Mouse (Mus musculus) retina, adult 2 months (tissue): ENCODE measurements around the gene Gm44965.

Experiments used
- DNase-seq: peaks from one replicate; pipeline ENCODE4 v3.0.0-alpha.2; 2012; ENCODE audit warnings: low read depth, low spot score

Gm44965 gene

DNA sequence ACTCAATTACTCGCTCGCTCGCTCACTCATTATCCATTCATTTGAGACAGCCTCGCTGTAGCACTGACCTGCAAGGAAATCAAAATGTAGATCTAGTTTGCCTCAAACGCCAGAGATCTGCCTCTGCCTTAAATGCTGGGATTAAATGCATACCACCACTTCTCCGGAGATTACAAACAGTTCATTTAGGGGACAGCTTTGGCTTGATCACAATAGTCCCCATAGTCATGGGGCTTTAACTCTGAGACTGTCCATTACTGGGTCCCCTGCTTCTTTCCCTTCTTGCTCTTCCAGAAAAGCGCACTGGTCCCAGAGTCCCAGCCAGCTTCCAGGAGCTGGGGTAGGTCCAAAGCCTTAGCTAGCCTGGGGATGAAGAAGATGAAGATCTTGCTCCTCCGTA is 32.7 kb downstream of the Gm44965 start, which contains the start of gene AI854703:
TSS of gene AI854703 (plus strand) at position 301 of the 400 bp plus-strand sequence.
- no peak for DNase-seq

- DNase-seq = no peak
These were observed 33.2 kb downstream of the Gm44965 start for GRCm38 (mm10) chr6:48626984-48627383.

- DNase-seq = no peak
These were observed 33.8 kb downstream of the Gm44965 start for GRCm38 (mm10) chr6:48627511-48627924.

- DNase-seq = no peak
These were observed 34.6 kb downstream of the Gm44965 start for GRCm38 (mm10) chr6:48628377-48628776.

DNA sequence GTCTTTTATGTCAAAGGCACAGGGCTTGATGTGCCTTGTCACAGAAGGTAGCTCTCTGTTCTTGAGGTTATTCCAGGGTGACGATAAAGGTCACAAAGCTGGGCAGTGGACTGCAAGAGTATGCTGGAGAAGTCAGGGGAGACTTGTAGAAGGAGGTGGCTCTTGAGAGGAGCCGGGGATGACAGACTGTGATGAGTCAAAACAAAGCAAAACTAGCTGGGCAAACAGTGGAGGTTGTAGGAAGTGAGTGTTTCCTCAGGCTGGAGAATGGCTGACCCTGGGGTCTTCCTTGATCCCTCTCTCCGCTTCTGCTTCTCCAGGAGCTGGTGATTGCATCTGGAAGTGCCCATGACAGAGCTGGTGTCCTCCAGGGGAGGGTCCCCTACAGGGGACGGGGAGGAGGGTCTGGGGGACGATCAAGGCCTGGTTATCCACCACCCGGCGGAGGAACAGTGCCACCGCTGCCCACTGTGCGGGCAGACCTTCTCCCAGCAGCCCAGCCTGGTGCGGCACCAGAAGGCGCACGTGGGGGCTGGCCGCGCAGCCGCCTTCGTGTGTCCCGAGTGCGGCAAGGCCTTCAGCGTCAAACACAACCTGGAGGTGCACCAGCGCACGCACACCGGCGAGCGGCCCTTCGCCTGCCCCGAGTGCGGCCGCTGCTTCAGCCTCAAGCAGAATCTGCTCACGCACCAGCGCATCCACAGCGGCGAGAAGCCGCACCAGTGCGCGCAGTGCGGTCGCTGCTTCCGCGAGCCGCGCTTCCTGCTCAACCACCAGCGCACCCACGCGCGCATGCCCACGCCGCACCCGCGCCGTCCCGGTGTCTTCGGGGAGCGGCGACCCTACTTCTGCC is 35.3 kb downstream of the Gm44965 start:
- no peak for DNase-seq

GRCm38 (mm10) chr6:48629661-48630034 is 35.9 kb downstream of the Gm44965 start:
- DNase-seq = no peak

DNA sequence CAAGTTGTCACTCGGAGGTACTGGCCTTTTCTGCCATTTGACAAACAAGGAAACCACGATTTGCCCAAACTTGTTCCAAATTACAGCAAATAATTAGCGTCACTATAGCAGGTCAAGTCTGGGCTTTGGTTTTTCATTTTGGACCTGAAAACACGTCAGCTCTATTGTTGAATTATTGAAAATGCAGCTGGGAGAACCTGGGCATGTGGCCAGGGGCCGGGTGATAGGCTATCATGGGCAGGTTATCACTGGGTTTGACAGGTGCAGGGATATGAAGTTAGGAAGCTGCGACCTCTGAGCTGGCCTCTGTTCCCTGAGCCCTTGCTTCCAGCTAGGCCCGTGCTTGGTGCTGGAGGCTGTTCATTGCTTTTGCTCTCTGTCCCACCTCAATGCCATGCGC is 37.1 kb downstream of the Gm44965 start:
- DNase-seq = no peak

GRCm38 (mm10) chr6:48635105-48635504 is 41.4 kb downstream of the Gm44965 start:
- DNase-seq = no peak

DNA sequence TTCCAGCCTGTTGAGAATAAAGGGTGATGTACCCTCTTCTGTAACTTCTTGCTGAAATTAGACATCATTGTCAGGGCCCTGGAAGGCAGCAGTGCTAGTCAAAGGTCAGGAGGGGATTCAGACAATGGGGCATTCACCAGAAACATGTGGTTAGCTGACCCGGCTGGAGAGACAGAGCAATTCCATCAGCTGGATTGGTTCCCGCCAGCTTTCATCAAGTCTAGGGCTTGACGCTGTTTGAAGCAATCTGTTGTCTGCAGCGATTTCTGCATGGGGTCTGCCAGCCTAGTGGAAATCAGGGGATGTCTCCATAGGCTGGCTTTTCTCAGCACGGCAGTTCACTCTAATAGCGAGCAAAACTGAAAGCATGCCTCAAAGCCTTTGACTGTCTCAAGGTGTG is 42.8 kb downstream of the Gm44965 start:
- DNase-seq = no peak

DNA sequence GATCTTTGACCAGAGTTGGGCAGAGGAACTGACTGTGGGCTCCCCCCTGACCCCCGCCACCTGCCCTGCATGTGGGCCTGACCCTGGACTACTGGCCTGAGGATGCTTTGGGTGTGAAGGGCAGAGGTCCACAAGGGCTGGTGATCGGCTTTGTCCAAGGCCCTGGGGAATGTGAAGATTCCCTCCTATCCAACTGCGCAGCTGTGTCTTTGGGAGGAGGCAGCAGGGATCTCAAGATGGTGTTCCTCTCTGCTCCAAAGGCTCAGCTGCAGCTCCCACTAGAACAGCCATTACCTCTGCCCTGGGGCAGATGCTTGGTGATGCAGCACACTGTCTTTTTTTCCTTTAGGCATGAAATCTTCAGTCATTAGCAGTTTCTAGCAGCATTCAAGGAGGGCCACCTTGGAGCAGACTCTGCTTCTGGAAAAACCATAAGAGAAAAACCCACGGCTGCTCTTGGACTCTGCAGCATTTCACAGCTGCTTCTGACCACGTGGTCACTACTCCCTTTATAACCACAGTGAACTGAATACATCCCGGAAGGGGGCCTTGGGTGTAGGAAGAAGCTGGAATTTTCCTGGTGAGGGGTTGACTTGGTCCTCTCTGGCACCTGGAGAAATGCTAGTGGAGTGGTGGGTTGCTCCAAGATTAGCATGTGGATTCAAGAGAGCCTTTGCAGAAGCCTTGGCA is 44.2 kb downstream of the Gm44965 start:
- no peak for DNase-seq

DNA sequence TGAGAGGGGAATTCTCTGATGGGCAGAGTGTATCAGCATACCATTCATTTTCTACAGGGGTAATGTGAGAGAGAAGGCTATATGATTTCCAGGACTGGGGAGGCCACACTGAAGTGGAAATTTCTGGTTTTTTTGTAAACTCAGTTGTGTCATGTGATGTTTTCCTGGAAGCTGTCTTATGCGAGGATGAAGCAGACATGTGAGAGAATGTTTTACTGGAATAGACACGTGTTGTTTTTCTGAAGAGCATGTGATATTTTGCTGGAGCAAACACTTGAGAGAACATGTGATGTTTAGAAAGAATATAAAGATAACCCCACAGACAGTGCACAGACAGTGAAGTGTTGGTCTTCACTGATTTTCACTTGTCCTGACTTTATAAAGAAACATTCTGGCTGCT is 44.8 kb downstream of the Gm44965 start:
- no peak for DNase-seq

DNA sequence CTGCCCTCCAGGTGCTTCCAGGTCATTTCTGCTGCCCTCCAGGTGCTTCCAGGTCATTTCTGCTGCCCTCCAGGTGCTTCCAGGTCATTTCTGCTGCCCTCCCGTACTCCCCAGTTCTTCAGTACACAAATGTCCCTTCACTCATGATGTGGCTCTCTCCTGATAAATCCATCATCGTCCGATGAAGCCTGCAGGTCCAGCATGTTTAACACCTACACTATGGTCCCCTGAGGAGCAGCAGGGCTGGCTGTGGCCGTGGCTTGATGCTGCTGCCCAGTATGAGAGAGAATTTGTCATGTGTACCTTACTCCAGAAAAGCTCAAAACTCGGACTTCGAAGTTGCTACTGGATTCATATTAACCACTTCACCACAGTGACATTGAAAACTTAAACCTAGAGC is 47.6 kb downstream of the Gm44965 start:
- DNase-seq = no peak

GRCm38 (mm10) chr6:48642764-48643292 is 49.1 kb downstream of the Gm44965 start:
- peak; percentile 40 for DNase-seq

GRCm38 (mm10) chr6:48645660-48646308 is 52.0 kb downstream of the Gm44965 start:
- DNase-seq = peak; percentile 37

DNA sequence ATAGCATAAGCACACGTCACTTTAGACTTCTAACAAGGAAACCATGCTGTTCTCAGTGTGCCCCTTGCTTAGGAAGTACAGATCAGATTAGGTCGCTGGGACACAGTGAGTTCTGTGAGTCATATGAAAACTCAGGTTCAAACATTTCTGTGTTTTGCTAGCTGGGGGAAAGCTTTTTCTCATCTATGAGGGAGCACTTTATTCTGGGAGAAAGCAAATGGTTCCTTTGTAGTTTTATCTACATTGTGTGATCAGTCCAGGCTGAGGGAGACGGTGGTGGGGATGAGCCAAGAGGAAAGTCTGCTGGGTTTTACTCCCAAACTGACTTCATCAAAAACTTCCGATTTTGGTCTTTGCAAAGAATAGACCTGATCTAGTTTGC is 52.6 kb downstream of the Gm44965 start:
- no peak for DNase-seq

GRCm38 (mm10) chr6:48646995-48647394 is 53.3 kb downstream of the Gm44965 start, which contains the start of gene Gimap8:
Gene Gimap8, plus strand, starts transcription at chr6:48647234.
- DNase-seq = no peak

GRCm38 (mm10) chr6:48647611-48648010 is 53.9 kb downstream of the Gm44965 start:
- no peak for DNase-seq

GRCm38 (mm10) chr6:48648779-48649178 is 55.0 kb downstream of the Gm44965 start:
- DNase-seq = no peak

- no peak for DNase-seq
These were observed 56.3 kb downstream of the Gm44965 start for GRCm38 (mm10) chr6:48650041-48650440.

DNA sequence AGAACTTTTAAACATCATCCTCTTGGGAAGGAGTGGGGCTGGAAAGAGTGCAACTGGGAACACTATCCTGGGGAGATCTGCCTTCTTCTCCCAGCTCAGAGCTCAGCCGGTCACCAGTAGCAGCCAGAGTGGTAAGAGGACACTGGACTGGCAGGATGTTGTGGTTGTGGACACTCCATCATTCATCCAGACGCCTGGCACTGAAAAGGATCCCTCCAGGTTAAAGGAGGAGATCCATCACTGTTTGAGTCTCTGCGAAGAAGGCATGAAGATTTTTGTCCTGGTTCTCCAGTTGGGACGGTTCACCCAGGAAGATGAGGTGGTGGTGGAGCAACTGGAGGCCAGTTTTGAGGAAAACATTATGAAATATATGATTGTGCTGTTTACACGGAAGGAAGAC is 65.0 kb downstream of the Gm44965 start:
- no peak for DNase-seq

DNA sequence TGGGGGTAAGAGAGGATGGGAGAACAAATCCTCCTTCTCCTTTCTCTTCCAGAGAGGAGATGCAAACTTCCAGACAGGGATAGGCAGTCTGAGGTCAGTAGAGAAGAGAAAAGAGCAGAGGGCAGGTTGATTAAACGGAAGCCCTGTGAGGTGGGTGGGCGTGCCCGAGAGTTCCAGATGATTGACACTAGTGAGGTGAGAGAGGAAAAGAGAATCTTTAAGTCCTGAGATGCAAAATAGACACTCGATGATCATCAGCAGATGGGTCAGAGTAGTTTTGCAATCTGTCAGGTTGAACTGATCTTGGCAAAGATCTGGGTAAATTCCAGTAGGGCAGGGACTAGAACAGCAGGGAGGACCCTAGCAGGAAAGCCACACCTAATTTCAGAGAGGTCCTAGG is 71.0 kb downstream of the Gm44965 start:
- no peak for DNase-seq

GRCm38 (mm10) chr6:48665471-48665870 is 71.7 kb downstream of the Gm44965 start:
- DNase-seq = no peak
